Mouse (Mus musculus): Measurements from ENCODE around the gene Eif3k. TPM values are rescaled to one million over a fixed set of nuclear protein-coding genes. Genes with fewer than 3 reads are reported as not detected.

The Eif3k gene
- polyA plus RNA-seq, 1 experiment from 2014 or later, result 367 TPM

DNA sequence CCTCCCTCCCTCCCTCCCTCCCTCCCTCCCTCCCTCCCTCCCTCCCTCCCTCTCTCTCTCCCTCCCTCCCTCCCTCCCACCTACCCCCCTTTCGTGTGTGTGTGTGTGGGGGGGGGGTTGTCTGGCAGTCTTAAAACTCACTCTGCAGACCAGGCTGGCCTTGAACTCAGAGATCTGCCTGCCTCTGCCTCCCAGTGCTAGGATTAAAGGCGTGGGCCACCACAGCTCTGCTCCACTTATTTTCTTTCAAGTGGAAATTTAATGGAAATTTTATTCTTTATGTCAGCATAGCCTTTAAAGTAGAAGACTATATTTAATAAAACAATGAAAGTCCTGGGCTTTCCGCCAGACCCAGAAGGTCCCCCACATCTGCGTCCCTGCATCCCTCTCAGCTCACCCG is 15.5 kb downstream of the Eif3k start:
- no peaks in the 10 kb centered on the region for H3K27me3 ChIP-seq (ENCODE audit: control insufficient read depth, insufficient read depth, low read depth, low read length)
- H3K4me3 ChIP-seq (ENCODE audit: low read length), result no peak overlapping the region
- no peak overlapping the region for H3K27ac ChIP-seq (ENCODE audit: low read length)
- ATAC-seq (ENCODE audit: low read depth), result no peak
- no peaks in the 10 kb centered on the region for H3K9me3 ChIP-seq (ENCODE audit: control insufficient read depth, low read length)
- H3K9ac ChIP-seq (ENCODE audit: low read length), result no peak overlapping the region
- no peak overlapping the region for H3K4me2 ChIP-seq (ENCODE audit: low read depth, low read length)
- 63% methylated on average over 4 of the region's 5 CpGs for WGBS
- H3K4me1 ChIP-seq (replicated peaks; ENCODE audit: control insufficient read depth, insufficient read depth, low read length), result peaks cover 6% of the 10 kb centered on the region
- H3K36me3 ChIP-seq (ENCODE audit: control insufficient read depth, insufficient read depth, low read length), result 0 out of 2 replicates have a peak, but pooled peaks cover 2% of the 10 kb centered on the region

GRCm38 (mm10) chr7:28965346-28965840 is 16.3 kb downstream of the Eif3k start:
- Histone ChIP-seq H3K4me1 (replicated peaks; ENCODE audit: control insufficient read depth, insufficient read depth, low read length) (peaks cover 10% of the 10 kb centered on the region), H3K4me3 (ENCODE audit: low read length) (no peak overlapping the region), H3K9ac (ENCODE audit: low read length) (no peak overlapping the region), H3K27ac (ENCODE audit: low read length) (no peak overlapping the region), H3K27me3 (ENCODE audit: control insufficient read depth, insufficient read depth, low read depth, low read length) (no peaks in the 10 kb centered on the region), H3K36me3 (ENCODE audit: control insufficient read depth, insufficient read depth, low read length) (no peaks in the 10 kb centered on the region), H3K4me2 (ENCODE audit: low read depth, low read length) (no peak overlapping the region), H3K9me3 (ENCODE audit: control insufficient read depth, low read length) (no peaks in the 10 kb centered on the region)
- 74% methylated on average over 5 of the region's 5 CpGs for WGBS
- ATAC-seq (ENCODE audit: low read depth), result no peak

DNA sequence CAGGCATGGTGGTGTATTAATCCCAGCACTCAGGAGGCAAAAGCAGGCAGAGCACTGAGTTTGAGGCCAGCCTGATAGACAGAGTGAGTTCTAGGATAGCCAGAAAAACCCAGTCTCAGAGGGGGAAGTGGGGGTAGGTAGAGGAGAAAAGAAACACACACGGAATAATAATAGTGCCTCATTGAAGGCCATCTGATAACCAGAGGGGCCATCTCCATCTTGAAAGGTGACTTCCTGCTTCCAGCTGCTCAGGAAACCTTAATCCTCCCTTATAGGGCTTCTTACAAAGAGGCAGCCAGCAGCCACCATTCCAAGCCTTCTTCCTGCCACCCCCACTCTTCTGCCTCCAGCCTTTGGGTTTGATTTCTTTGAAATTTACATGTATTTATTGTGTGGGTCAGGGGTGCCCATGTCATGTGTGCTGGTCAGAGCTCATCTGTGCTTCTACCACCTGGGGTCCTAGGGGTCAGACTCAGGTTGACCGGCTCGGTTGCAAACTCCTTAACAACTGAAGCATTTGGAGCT is 18.2 kb downstream of the Eif3k start:
- no peaks in the 10 kb centered on the region for H3K27me3 ChIP-seq (ENCODE audit: control insufficient read depth, insufficient read depth, low read depth, low read length)
- no peak overlapping the region for H3K4me2 ChIP-seq (ENCODE audit: low read depth, low read length)
- peak overlapping the region; percentile 92 for H3K27ac ChIP-seq (ENCODE audit: low read length)
- H3K9ac ChIP-seq (ENCODE audit: low read length), result no peak overlapping the region
- no peak for ATAC-seq (ENCODE audit: low read depth)
- 63% methylated on average over 3 of the region's 3 CpGs for WGBS
- no peaks in the 10 kb centered on the region for H3K9me3 ChIP-seq (ENCODE audit: control insufficient read depth, low read length)
- peaks cover 27% of the 10 kb centered on the region for H3K4me1 ChIP-seq (replicated peaks; ENCODE audit: control insufficient read depth, insufficient read depth, low read length)
- H3K4me3 ChIP-seq (ENCODE audit: low read length), result no peak overlapping the region
- H3K36me3 ChIP-seq (ENCODE audit: control insufficient read depth, insufficient read depth, low read length), result no peaks in the 10 kb centered on the region

DNA sequence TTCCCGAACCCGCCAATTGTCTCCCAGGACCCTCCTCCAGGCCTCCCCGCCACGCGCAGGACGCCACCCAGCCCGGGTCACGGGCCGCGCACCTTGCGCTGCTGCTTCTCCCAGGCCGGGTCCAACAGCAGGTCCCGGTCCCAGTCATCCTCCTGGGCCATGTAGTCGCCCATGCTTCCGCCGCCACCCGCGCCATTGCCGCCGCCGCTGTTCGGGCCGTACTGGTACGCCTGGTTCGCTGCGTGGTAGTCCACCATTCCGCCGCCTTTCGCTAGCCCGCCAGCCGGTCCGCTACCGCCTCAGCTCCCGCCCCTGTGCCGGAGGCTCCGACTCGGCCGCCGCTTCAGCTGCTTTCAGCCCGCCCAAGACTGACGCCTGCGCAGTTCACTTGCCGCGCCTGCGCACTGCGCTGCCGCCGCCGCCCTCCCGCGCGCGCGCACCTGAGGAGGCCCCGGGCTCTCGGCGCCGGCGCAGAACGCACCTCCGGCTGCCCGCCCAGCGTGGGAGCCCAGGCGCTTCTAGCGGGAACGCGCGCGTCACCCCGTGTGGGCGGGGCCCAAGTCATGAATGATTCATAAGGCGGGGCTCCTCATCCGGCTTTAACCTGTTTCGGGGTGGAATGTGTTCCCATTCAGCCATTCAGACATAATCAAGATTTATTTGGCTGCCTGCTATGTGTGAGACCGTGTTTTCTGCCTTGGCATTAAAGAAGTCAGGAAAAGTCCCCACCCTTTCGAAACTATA is 19.6 kb downstream of the Eif3k start, which contains the start of gene Actn4:
Gene Actn4, minus strand, starts transcription at position 414 of the 744 bp plus-strand sequence.
- H3K27me3 ChIP-seq (ENCODE audit: control insufficient read depth, insufficient read depth, low read depth, low read length), result no peaks in the 10 kb centered on the region

DNA sequence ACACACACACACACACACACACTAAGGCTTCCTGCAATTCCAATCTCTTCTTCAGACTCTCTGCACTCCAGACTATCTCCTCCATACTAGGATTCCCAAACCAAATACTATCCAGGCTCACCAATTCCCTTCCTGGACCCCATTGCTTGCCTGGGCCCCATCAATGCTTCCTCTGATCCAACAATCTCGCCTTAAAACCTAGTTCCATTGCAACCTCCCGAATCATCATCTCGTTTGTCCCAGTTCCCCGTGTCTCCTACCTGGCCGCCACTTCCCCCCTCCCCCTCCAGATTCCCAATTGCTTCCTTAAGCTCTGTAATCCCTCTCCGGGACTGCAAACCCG is 20.1 kb downstream of the Eif3k start:
- Histone ChIP-seq H3K4me1 (replicated peaks; ENCODE audit: control insufficient read depth, insufficient read depth, low read length) (peaks cover 46% of the 10 kb centered on the region), H3K27ac (ENCODE audit: low read length) (peak overlapping the region; percentile 87), H3K9me3 (ENCODE audit: control insufficient read depth, low read length) (no peaks in the 10 kb centered on the region), H3K27me3 (ENCODE audit: control insufficient read depth, insufficient read depth, low read depth, low read length) (no peaks in the 10 kb centered on the region), H3K4me3 (ENCODE audit: low read length) (peak overlapping the region; percentile 99), H3K9ac (ENCODE audit: low read length) (peak overlapping the region; percentile 99), H3K36me3 (ENCODE audit: control insufficient read depth, insufficient read depth, low read length) (no peaks in the 10 kb centered on the region), H3K4me2 (ENCODE audit: low read depth, low read length) (peak overlapping the region; percentile 93)
- 0% methylated on average over 7 of the region's 7 CpGs for WGBS
- no peak for ATAC-seq (ENCODE audit: low read depth)

More for the DNA sequence above, 19.6 kb downstream of the Eif3k start, which contains the start of gene Actn4:
- Histone ChIP-seq H3K4me2 (ENCODE audit: low read depth, low read length) (peak within 1 kb of the TSS; percentile 93), H3K4me3 (ENCODE audit: low read length) (peak within 1 kb of the TSS; percentile 99), H3K36me3 (ENCODE audit: control insufficient read depth, insufficient read depth, low read length) (no peaks in the 10 kb centered on the region), H3K9ac (ENCODE audit: low read length) (peak within 1 kb of the TSS; percentile 99), H3K4me1 (replicated peaks; ENCODE audit: control insufficient read depth, insufficient read depth, low read length) (peaks cover 40% of the 10 kb centered on the region), H3K9me3 (ENCODE audit: control insufficient read depth, low read length) (no peaks in the 10 kb centered on the region), H3K27ac (ENCODE audit: low read length) (peak within 1 kb of the TSS; percentile 92)
- peak; percentile 91 for ATAC-seq (ENCODE audit: low read depth)
- under 1% methylated on average over 76 of the region's 76 CpGs for WGBS

DNA sequence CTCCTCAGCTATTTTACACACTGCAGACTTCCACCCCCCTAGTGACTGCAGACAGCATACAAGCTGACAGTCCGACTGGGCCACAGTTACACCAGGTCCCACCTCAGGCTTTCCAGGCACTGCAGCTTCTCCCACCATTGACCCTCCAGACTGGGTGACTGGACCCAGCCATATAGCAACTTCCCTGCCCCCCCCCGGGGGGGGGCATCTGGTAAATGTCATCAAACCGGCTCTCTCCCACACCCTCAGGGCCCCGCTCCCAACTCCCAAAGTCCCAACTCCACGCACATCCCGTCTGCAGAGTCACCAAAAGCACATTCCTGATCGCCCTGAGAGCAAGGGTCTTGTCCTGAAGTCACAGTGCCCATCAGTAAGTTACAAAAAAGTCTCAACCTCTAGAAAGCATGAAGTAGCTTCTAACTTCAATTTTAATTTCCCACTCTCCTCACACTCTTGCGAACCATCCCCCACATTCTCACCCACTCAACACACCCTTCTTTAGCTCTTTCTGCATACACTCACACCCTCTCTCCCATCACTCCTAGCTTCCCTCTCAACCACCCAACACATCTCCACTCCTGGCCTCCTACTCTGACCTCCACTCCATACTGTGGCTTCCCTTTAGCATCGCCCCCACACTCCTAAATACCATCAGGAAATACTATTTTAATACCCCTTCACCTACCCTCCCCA is 21.2 kb downstream of the Eif3k start:
- WGBS, result 15% methylated on average over 9 of the region's 9 CpGs
- peak overlapping the region; percentile 99 for H3K9ac ChIP-seq (ENCODE audit: low read length)
- no peaks in the 10 kb centered on the region for H3K36me3 ChIP-seq (ENCODE audit: control insufficient read depth, insufficient read depth, low read length)
- H3K27me3 ChIP-seq (ENCODE audit: control insufficient read depth, insufficient read depth, low read depth, low read length), result no peaks in the 10 kb centered on the region
- peak overlapping the region; percentile 99 for H3K4me3 ChIP-seq (ENCODE audit: low read length)
- H3K27ac ChIP-seq (ENCODE audit: low read length), result peak overlapping the region; percentile 88
- ATAC-seq (ENCODE audit: low read depth), result no peak
- peak overlapping the region; percentile 93 for H3K4me2 ChIP-seq (ENCODE audit: low read depth, low read length)
- H3K9me3 ChIP-seq (ENCODE audit: control insufficient read depth, low read length), result no peaks in the 10 kb centered on the region
- H3K4me1 ChIP-seq (replicated peaks; ENCODE audit: control insufficient read depth, insufficient read depth, low read length), result peaks cover 56% of the 10 kb centered on the region

GRCm38 (mm10) chr7:28959505-28960045 is 22.1 kb downstream of the Eif3k start:
- Histone ChIP-seq H3K36me3 (ENCODE audit: control insufficient read depth, insufficient read depth, low read length) (no peaks in the 10 kb centered on the region), H3K9ac (ENCODE audit: low read length) (peak overlapping the region; percentile 99), H3K4me3 (ENCODE audit: low read length) (peak overlapping the region; percentile 99), H3K27me3 (ENCODE audit: control insufficient read depth, insufficient read depth, low read depth, low read length) (no peaks in the 10 kb centered on the region), H3K9me3 (ENCODE audit: control insufficient read depth, low read length) (no peaks in the 10 kb centered on the region), H3K27ac (ENCODE audit: low read length) (peak overlapping the region; percentile 88), H3K4me2 (ENCODE audit: low read depth, low read length) (peak overlapping the region; percentile 93), H3K4me1 (replicated peaks; ENCODE audit: control insufficient read depth, insufficient read depth, low read length) (peaks cover 66% of the 10 kb centered on the region)
- 19% methylated on average over 6 of the region's 6 CpGs for WGBS
- ATAC-seq (ENCODE audit: low read depth), result peak; percentile 12

GRCm38 (mm10) chr7:28958770-28959169 is 22.9 kb downstream of the Eif3k start:
- WGBS, result 29% methylated on average over 1 of the region's 1 CpGs
- peaks cover 72% of the 10 kb centered on the region for H3K4me1 ChIP-seq (replicated peaks; ENCODE audit: control insufficient read depth, insufficient read depth, low read length)
- no peak for ATAC-seq (ENCODE audit: low read depth)
- H3K27ac ChIP-seq (ENCODE audit: low read length), result peak overlapping the region; percentile 88
- no peaks in the 10 kb centered on the region for H3K9me3 ChIP-seq (ENCODE audit: control insufficient read depth, low read length)
- no peak overlapping the region for H3K9ac ChIP-seq (ENCODE audit: low read length)
- 0 out of 2 replicates have a peak, but pooled peaks cover 2% of the 10 kb centered on the region for H3K36me3 ChIP-seq (ENCODE audit: control insufficient read depth, insufficient read depth, low read length)
- no peak overlapping the region; the same call in 1 of the 2 replicates for H3K4me3 ChIP-seq (ENCODE audit: low read length)
- H3K4me2 ChIP-seq (ENCODE audit: low read depth, low read length), result peak overlapping the region; percentile 93
- no peaks in the 10 kb centered on the region for H3K27me3 ChIP-seq (ENCODE audit: control insufficient read depth, insufficient read depth, low read depth, low read length)
